Mouse (Mus musculus) effector memory CD4-positive, alpha-beta T cell, adult 7 months (primary cell): ENCODE measurements around the gene Cfap77. TPM values are rescaled to one million over a fixed set of nuclear protein-coding genes. Genes with fewer than 3 reads are reported as not detected.

Source experiments
- polyA plus RNA-seq: library from polyadenylated mRNA; unstranded; fragments of 100-300 nt; shearing (Covaris generic); gene quantifications from one replicate; pipeline ENCODE4 v1.2.1, GENCODE M21; 2017

The Cfap77 gene
- not detected for polyA plus RNA-seq

GRCm38 (mm10) chr2:29054991-29055390 is at the start of gene Cfap77:
Gene Cfap77 (minus strand): TSS chr2:29055066.

GRCm38 (mm10) chr2:29060135-29060597 is 5.3 kb upstream of the Cfap77 start, which contains the start of gene Ttf1:
Gene Ttf1 (plus strand): TSS chr2:29060262.

GRCm38 (mm10) chr2:28916513-28916865 is 138.4 kb downstream of the Cfap77 start, which contains the start of gene Barhl1:
Gene Barhl1 (minus strand): TSS chr2:28916668.

Other genes starting within 250 kb of the Cfap77 start
- gene Gtf3c4, start 214.7 kb downstream of the Cfap77 start, polyA plus RNA-seq, result 10.8 TPM
- gene Ddx31, start 214.7 kb downstream of the Cfap77 start, polyA plus RNA-seq, result 18.6 TPM
- gene Barhl1, start 138.4 kb downstream of the Cfap77 start, polyA plus RNA-seq, result not detected
- 10.2 TPM for gene Ttf1, start 5.2 kb upstream of the Cfap77 start, polyA plus RNA-seq
- gene Setx, start 69.1 kb upstream of the Cfap77 start, polyA plus RNA-seq, result 55.1 TPM
- gene Ntng2, start 197.9 kb upstream of the Cfap77 start, polyA plus RNA-seq, result 4.9 TPM